Mouse (Mus musculus) urinary bladder, adult 2 months (tissue): ENCODE results near the gene Ankrd1. TPM values are rescaled to one million over a fixed set of nuclear protein-coding genes. Genes with fewer than 3 reads are reported as not detected.

Source experiments
- DNase-seq: peaks from one replicate; pipeline ENCODE4 v3.0.0; 2022; ENCODE audit warnings: low spot score
- polyA plus RNA-seq: library from polyadenylated mRNA; depleted of rRNA; stranded (reverse); fragments of >200 nt; gene quantifications from 2 replicates; pipeline ENCODE4 v1.2.3, GENCODE M21; 2012; rRNA removed

The Ankrd1 gene
- polyA plus RNA-seq, 1 experiment = 4.4 TPM

GRCm38 (mm10) chr19:36110465-36110864 is 9.4 kb downstream of the Ankrd1 start:
- no peak for DNase-seq

DNA sequence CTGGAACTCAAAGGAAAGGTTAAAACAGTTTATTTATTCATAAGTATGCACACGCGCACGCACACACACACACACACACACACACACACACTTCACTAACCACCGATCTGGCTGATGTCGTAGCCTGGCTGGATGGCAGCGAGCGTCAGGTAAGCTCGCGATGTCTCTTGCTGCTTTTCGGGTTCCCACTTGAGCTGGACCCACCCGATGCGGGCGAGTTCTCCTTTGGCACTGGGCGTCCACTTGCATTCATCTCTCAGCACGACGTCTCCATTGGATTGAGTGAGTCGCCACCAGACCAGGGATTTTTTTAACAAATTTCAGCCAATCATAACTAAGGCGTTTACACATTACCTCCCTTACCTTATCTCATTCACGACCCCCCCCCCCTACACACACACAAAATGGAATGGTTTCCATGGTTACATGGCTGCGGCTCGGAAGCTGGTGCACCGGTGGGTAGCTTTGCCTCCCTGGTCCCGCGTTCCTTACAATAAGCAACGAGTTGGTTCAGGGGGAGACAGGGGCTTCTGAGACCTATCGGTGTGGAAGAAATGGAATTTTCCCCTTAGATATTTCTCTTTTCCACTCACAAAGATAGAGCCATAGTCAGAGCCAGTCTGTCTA is 10.5 kb downstream of the Ankrd1 start:
- DNase-seq = no peak

DNA sequence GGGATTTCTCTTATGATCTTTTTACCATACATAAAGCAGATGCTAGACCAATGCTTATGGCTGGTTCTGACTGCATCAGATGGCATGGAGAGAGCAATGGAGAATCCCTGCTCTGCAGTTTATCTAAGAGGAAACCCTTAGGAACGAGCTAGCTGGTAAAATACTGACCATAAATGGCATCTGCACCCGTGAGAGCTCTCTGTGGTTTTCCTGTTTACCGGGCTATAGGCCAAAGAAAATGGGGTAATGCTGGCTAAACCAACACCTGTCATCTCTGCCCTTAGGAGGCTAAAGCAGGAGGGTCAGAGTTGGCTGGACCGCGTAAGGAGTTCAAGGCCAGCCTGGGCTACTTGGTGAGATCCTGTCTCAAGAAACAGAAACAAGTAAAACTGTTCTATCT is 16.0 kb downstream of the Ankrd1 start:
- DNase-seq = no peak

DNA sequence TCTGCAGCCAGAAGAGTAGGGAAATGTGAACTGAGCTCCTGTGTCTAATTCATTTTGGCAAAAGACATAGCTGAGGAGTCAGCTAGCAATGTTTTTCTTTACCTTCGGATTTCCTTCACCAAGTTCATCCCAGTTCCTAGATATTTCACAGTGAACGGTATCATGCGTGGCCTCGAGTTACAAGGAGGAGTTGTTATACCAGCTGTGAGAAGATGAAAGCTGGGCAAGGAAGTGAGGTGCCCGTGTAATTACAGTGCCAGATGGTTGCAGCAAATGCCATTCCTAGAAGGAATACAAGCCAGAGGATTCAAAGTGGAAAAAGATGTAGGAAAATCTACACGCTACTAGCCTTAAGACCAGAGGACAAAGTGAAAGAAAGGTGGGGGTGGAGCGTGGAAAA is 21.0 kb downstream of the Ankrd1 start:
- DNase-seq = no peak

DNA sequence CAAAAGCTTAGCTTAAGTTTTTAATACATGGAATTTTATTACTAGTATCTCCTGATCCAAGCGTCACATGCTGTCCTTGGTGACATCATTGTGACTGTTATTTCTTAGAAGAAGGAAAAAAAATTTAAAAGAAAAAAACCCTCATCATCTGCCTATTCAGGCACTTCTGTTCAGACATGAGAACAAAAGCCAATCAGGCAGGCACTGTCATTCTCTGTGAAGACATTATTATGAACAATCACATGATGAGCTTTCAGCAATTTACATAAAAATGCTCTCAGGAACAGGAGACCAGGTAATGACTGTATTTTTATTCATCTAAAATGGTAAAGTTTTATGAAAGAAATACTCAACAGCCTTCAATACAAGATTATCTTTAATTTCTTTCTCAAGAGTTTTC is 21.6 kb downstream of the Ankrd1 start:
- DNase-seq = no peak

DNA sequence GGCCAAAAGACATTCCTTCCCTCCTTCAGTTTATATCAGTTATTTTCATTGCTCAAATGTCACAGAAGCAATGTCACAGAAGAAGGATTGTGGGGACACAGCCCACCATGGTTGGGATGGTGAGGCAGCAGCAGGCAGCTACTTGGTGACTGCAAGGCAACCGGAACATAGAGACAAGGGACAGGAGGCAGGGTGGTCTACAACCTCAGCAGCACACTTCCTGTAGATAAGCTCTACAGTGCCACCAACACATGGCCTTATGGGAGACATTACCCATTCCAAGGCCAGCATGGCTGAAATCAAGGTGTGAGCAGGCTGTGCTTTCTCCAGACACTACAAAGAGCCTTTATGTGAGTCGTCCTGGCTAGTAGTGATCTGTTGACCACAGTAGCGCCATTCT is 22.7 kb downstream of the Ankrd1 start:
- no peak for DNase-seq

DNA sequence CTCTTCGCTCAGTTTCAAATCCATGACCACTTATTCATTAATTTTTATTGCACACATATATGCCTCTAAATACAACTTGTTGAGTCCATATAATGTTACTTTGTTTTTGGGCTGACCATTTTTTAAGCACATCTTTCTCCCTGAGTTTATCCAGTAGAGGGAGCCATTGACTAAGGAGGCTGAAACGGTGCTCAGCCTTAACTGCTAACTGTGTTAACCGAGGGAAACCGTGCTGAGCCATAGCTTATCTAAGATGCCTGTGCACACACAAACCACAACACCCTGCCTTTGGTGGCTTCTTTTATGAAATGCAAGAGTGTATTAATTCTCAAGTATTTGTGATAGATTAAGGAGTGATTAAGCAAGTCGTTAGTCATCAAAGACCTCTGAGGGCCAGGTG is 29.1 kb downstream of the Ankrd1 start:
- no peak for DNase-seq

GRCm38 (mm10) chr19:36083262-36084225 is 36.4 kb downstream of the Ankrd1 start, which contains the start of gene Rpp30:
TSS of gene Rpp30 (plus strand) at chr19:36083716.
- peak; percentile 51 for DNase-seq

DNA sequence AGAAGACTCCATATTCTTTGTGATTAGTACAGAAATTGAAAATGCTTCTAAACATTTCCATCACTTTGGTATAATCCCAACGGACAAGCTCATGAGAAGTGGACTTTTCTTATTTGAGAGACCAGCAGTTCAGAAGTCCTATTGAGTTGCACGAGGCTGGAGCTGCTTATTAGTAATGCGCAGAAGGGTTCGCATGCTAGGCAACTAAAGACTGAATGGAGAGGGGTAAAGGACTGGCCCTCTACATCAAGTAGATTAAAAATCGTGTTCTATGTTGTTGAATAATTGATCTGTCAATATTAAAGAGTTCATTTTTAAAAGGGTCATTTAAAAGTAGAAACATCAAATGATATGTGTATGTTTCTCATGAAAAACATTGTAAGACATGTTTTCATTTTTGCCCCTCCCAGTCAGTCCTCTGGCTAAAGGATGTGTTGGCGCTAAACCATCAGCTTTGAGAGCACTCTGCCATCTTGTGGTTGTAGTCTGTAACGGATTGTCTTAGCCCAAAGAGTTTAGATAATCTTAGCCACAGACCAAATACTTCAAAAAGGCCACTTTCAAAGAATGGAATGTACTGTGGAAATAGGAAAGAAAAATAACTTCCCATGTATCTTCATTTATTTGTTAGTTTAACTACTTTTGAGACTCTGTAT is 37.2 kb downstream of the Ankrd1 start:
- DNase-seq = no peak

DNA sequence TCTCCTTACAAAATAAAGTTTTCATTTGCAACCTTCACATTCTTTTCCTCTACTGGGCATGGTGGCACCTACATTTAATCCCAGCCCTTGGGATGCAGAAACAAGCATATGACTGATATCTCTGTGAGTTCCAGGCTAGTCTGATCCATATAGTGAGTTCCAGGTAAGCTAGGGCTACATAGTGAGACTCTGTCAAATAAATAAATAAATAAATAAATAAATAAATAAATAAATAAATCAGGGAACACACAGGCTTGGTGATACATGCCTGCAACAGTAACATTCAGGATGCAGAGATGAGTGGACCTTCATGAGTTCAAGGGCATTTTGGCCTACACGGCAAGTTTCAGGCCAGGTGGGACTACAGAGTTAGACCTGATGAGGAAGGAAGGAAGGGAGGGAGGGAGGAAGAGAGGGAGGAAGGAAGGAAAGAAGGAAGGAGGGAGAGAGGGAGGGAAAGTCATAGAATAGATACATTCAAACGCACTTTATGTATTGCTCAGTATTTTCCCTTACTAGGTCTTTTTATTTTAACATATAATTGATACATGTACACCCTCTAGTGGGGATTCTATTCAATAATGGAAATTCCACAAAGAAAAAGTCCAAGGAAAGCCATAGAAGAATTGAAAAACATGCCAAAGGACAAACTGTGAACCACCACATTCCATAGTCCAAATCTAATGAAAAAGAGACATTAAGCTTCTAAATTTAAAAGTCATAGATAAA is 56.9 kb downstream of the Ankrd1 start:
- DNase-seq = no peak

Other genes starting within 250 kb of the Ankrd1 start
- 0.09 and 0.17 TPM in 2 replicates for gene Htr7, start 62.6 kb downstream of the Ankrd1 start, polyA plus RNA-seq
- gene Rpp30, start 36.4 kb downstream of the Ankrd1 start, polyA plus RNA-seq = 20.8 and 23.1 TPM in 2 replicates
- gene Pcgf5, start 228.2 kb upstream of the Ankrd1 start, polyA plus RNA-seq = 18.9 and 24.6 TPM in 2 replicates